Mouse (Mus musculus) stomach, postnatal 0 days (tissue): Measurements from ENCODE around the gene Rictor.

Experiments
- CTCF ChIP-seq: IDR thresholded peaks from 2 replicates; pipeline ENCODE4 v1.5.1; 2016; ENCODE audit warnings: antibody characterized with exemption, low read depth, mild to moderate bottlenecking, moderate library complexity
- EP300 ChIP-seq: optimal IDR thresholded peaks from 2 replicates; pipeline ENCODE3; 2016; ENCODE audit warnings: antibody characterized with exemption

GRCm38 (mm10) chr15:6678479-6678878 lies 29.7 kb upstream of the Rictor start:
- TF ChIP-seq CTCF (no peak), EP300 (no peak)
